Mouse (Mus musculus) ES-Bruce4 (cell line): ENCODE measurements around the gene Frmd4a. TPM values are rescaled to one million over a fixed set of nuclear protein-coding genes. Genes with fewer than 3 reads are reported as not detected.
"Not testable (repeated sequence)": the region's sequence is repeated elsewhere in the genome, so short reads cannot be mapped to it uniquely, and the experiment has no call there.

Source experiments
- H3K27ac ChIP-seq: 2 replicates; pipeline ENCODE4 v1.5.1; 2012; ENCODE audit warnings: low read length, inconsistent platforms; ENCODE audit not compliant: insufficient read depth
- H3K27me3 ChIP-seq: 2 replicates; pipeline ENCODE4 v1.6.1; 2012; ENCODE audit warnings: mild to moderate bottlenecking, low read length, inconsistent platforms; ENCODE audit not compliant: control insufficient read depth, poor library complexity, insufficient read depth, severe bottlenecking
- H3K36me3 ChIP-seq: 2 replicates; pipeline ENCODE4 v1.6.1; 2012; ENCODE audit warnings: inconsistent platforms, mild to moderate bottlenecking, low read length, moderate library complexity; ENCODE audit not compliant: control insufficient read depth, poor library complexity, insufficient read depth, severe bottlenecking
- H3K4me1 ChIP-seq: one replicate; pipeline ENCODE4 v1.8.1; 2011; ENCODE audit warnings: low read length; ENCODE audit not compliant: control insufficient read depth, insufficient read depth
- H3K4me3 ChIP-seq: 2 replicates; pipeline ENCODE4 v1.5.1; 2011; ENCODE audit warnings: low read depth, mild to moderate bottlenecking, low read length
- H3K9ac ChIP-seq: 2 replicates; pipeline ENCODE4 v1.6.1; 2012; ENCODE audit warnings: low read depth, mild to moderate bottlenecking, inconsistent platforms; ENCODE audit not compliant: poor library complexity, severe bottlenecking
- H3K9me3 ChIP-seq: replicated peaks from 2 replicates; pipeline ENCODE4 v1.6.1; 2012; ENCODE audit warnings: mild to moderate bottlenecking, low read length, inconsistent platforms; ENCODE audit not compliant: control insufficient read depth, poor library complexity, insufficient read depth, severe bottlenecking
- CTCF ChIP-seq: IDR thresholded peaks from one replicate; pipeline ENCODE4 v1.8.1; 2011; ENCODE audit warnings: low read depth, low read length
- EP300 ChIP-seq: IDR thresholded peaks from 2 replicates; pipeline ENCODE4 v1.6.1; 2011; ENCODE audit warnings: low read depth, low read length; ENCODE audit not compliant: insufficient read depth
- POLR2A ChIP-seq: IDR thresholded peaks from one replicate; pipeline ENCODE4 v1.8.1; 2011; ENCODE audit warnings: low read length; ENCODE audit not compliant: insufficient read depth
- polyA plus RNA-seq: library from polyadenylated mRNA; stranded (reverse); fragments of >200 nt; gene quantifications from 2 replicates; pipeline ENCODE4 v1.2.4, GENCODE M21; 2011; ENCODE audit warnings: low read depth; ENCODE audit not compliant: missing spikeins, insufficient read depth, insufficient read length

Gene Frmd4a
- polyA plus RNA-seq, 1 experiment, result 5.6 TPM

GRCm38 (mm10) chr2:4606559-4606958 is 589.0 kb downstream of the Frmd4a start:
- peaks cover 5% of the 10 kb centered on the region; the same call in 1 of the 2 replicates for H3K36me3 ChIP-seq
- TF ChIP-seq EP300, result no peak
- no peak for TF ChIP-seq CTCF
- TF ChIP-seq POLR2A, result no peak

GRCm38 (mm10) chr2:4608253-4608652 is 590.7 kb downstream of the Frmd4a start:
- no peak overlapping the region for H3K27ac ChIP-seq
- H3K27me3 ChIP-seq, result no peaks in the 10 kb centered on the region
- TF ChIP-seq EP300 (no peak), POLR2A (no peak), CTCF (no peak)
- H3K9ac ChIP-seq, result no peak overlapping the region
- no peak overlapping the region for H3K4me3 ChIP-seq
- H3K36me3 ChIP-seq, result peaks cover 5% of the 10 kb centered on the region; the same call in 1 of the 2 replicates
- no peaks in the 10 kb centered on the region for H3K9me3 ChIP-seq
- no peaks in the 10 kb centered on the region for H3K4me1 ChIP-seq

More at GRCm38 (mm10) chr2:4606559-4606958, 589.0 kb downstream of the Frmd4a start:
- no peak overlapping the region for H3K4me3 ChIP-seq
- no peaks in the 10 kb centered on the region for H3K9me3 ChIP-seq
- no peaks in the 10 kb centered on the region for H3K27me3 ChIP-seq
- no peak overlapping the region for H3K9ac ChIP-seq
- H3K4me1 ChIP-seq, result no peaks in the 10 kb centered on the region
- H3K27ac ChIP-seq, result no peak overlapping the region

GRCm38 (mm10) chr2:4609433-4609832 is 591.9 kb downstream of the Frmd4a start:
- TF ChIP-seq CTCF (no peak), EP300 (no peak), POLR2A (no peak)
- H3K9me3 ChIP-seq, result no peaks in the 10 kb centered on the region
- H3K4me1 ChIP-seq, result no peaks in the 10 kb centered on the region
- H3K27ac ChIP-seq, result no peak overlapping the region
- H3K27me3 ChIP-seq, result no peaks in the 10 kb centered on the region
- H3K4me3 ChIP-seq, result no peak overlapping the region
- H3K36me3 ChIP-seq, result peaks cover 5% of the 10 kb centered on the region; the same call in 1 of the 2 replicates
- no peak overlapping the region for H3K9ac ChIP-seq

- H3K9me3 ChIP-seq, result no peaks in the 10 kb centered on the region
- TF ChIP-seq EP300 (no peak), CTCF (no peak), POLR2A (no peak)
- H3K27ac ChIP-seq, result no peak overlapping the region
- H3K9ac ChIP-seq, result no peak overlapping the region
- no peak overlapping the region for H3K4me3 ChIP-seq
- no peaks in the 10 kb centered on the region for H3K4me1 ChIP-seq
- H3K27me3 ChIP-seq, result no peaks in the 10 kb centered on the region
- H3K36me3 ChIP-seq, result no peaks in the 10 kb centered on the region
Observed at GRCm38 (mm10) chr2:4611295-4611694, 593.8 kb downstream of the Frmd4a start.

- H3K9me3 ChIP-seq, result no peaks in the 10 kb centered on the region
- TF ChIP-seq POLR2A (no peak), CTCF (no peak), EP300 (no peak)
- H3K27me3 ChIP-seq, result no peaks in the 10 kb centered on the region
- H3K4me3 ChIP-seq, result no peak overlapping the region
- H3K36me3 ChIP-seq, result no peaks in the 10 kb centered on the region
- no peak overlapping the region for H3K9ac ChIP-seq
- no peak overlapping the region for H3K27ac ChIP-seq
- no peaks in the 10 kb centered on the region for H3K4me1 ChIP-seq
Observed at GRCm38 (mm10) chr2:4611704-4612103, 594.2 kb downstream of the Frmd4a start.

- not testable (repeated sequence) for H3K27ac ChIP-seq, H3K36me3 ChIP-seq, H3K4me3 ChIP-seq, H3K9me3 ChIP-seq, H3K27me3 ChIP-seq, H3K9ac ChIP-seq, H3K4me1 ChIP-seq
Observed at GRCm38 (mm10) chr2:4614276-4614929, 596.9 kb downstream of the Frmd4a start.
